32 mouse cellular contexts compared by ENCODE assay signal in the genomic region with DNA sequence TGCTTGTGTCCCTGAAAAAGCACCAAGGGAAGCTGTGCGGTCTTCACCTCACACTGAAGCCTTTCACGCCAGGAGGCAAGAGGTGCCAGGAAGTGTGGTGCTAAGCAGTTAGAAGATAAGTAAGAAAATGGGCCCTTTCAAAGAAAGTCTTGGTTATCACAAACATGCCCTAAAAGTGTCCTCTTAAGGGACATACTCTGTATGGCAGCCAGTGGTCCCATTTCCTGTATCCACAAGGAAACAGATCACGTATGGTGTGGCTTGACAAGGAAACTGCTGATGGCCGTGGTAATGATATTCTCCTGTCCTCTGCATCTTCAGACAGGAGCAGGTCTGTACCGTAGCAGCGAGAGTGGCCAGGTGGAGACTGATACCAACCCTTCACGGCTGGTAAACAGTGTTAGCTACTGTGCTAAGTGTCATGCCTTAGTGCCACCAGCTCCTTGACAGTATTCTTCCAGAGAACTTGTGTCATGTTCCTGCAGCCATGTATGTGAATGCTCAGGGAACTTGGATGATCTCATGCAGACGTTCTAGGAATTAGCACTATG. TPM values are rescaled to one million over a fixed set of nuclear protein-coding genes. Genes with fewer than 3 reads are reported as not detected.
DNase-seq lines count a peak whose midpoint lies in the region; ATAC-seq and TF ChIP-seq lines count a peak whose summit lies in the region.
"Had no signal": no experiment of that assay in that cellular context is flagged by ENCODE, and none has a peak within 500 bp of the region (broad histone marks: within the 10 kb centered on the region; RNA-seq: fewer than 3 reads in every experiment).

No protein-coding gene starts in this region.

- H3K9ac ChIP-seq in midbrain, embryonic 11.5 days (ENCODE audit: low read length): no peak overlapping the region
- no peak overlapping the region for H3K9ac ChIP-seq in midbrain, postnatal 0 days (replicated peaks; ENCODE audit: low read length, poor library complexity, severe bottlenecking)
- H3K9ac ChIP-seq in liver, embryonic 15.5 days: no peak overlapping the region
- H3K9ac ChIP-seq in stomach, postnatal 0 days (ENCODE audit: low read length): no peak overlapping the region
- H3K9ac ChIP-seq: forebrain, embryonic 13.5 days; hindbrain, embryonic 12.5 days; limb, embryonic 13.5 days; neural tube, embryonic 15.5 days; stomach, embryonic 15.5 days had no signal

- no peak overlapping the region for H3K4me3 ChIP-seq in midbrain, embryonic 11.5 days (ENCODE audit: low read depth, low read length)
- no peak overlapping the region for H3K4me3 ChIP-seq in midbrain, postnatal 0 days (ENCODE audit: low read depth, low read length)
- no peak overlapping the region for H3K4me3 ChIP-seq in liver, embryonic 15.5 days (replicated peaks)
- no peak overlapping the region for H3K4me3 ChIP-seq in stomach, postnatal 0 days (ENCODE audit: low read depth, low read length)
- H3K4me3 ChIP-seq: forebrain, embryonic 13.5 days; hindbrain, embryonic 12.5 days; limb, embryonic 13.5 days; neural tube, embryonic 15.5 days; stomach, embryonic 15.5 days had no signal

- no peaks in the 10 kb centered on the region for H3K9me3 ChIP-seq in midbrain, embryonic 11.5 days (ENCODE audit: control insufficient read depth, low read length)
- H3K9me3 ChIP-seq in midbrain, postnatal 0 days (ENCODE audit: low read length): no peaks in the 10 kb centered on the region
- H3K9me3 ChIP-seq in liver, embryonic 15.5 days (replicated peaks): no peaks in the 10 kb centered on the region
- H3K9me3 ChIP-seq in stomach, postnatal 0 days (ENCODE audit: control insufficient read depth, low read length): no peaks in the 10 kb centered on the region
- H3K9me3 ChIP-seq: forebrain, embryonic 13.5 days; hindbrain, embryonic 12.5 days; limb, embryonic 13.5 days; neural tube, embryonic 15.5 days; stomach, embryonic 15.5 days had no signal

- peak; percentile 28 for DNase-seq in midbrain, embryonic 11.5 days (ENCODE audit: low spot score, missing footprints)
- DNase-seq in midbrain, postnatal 0 days (ENCODE audit: low spot score): no peak
- peak; percentile 12 for DNase-seq in liver
- DNase-seq in stomach, postnatal 0 days (ENCODE audit: low spot score): no peak
- no peak for DNase-seq in adrenal gland, postnatal 14 days
- DNase-seq in adrenal gland, adult 2 months: no peak
- DNase-seq: adrenal gland, adult 8-10 months; cerebellum, adult 8-10 months; cerebellum, postnatal 25 days; heart, postnatal 36 days; kidney, adult 8-10 months; layer of hippocampus, postnatal 36 days; lung, adult 2 months; lung, postnatal 14 days; midbrain, embryonic 14.5 days; retina, postnatal 1 day; right cerebral cortex, postnatal 25 days; thymus, adult 2 months; thymus, postnatal 36 days had no signal

- no peak for ATAC-seq in midbrain, embryonic 11.5 days (ENCODE audit: low FRiP score)
- ATAC-seq in midbrain, postnatal 0 days (ENCODE audit: low FRiP score): no peak
- ATAC-seq in liver, embryonic 15.5 days (ENCODE audit: insufficient read depth): no peak
- peak; percentile 19; the same call in 1 of the 2 replicates for ATAC-seq in stomach, postnatal 0 days (ENCODE audit: low FRiP score, low TSS enrichment)
- ATAC-seq: activated CD4-positive, CD25-positive, alpha-beta regulatory T cell, adult 4 months; CD4-positive, CD25-positive, alpha-beta regulatory T cell, adult 4 months; forebrain, embryonic 13.5 days; intestine, embryonic 16.5 days had no signal

- peaks cover 7% of the 10 kb centered on the region for H3K4me1 ChIP-seq in midbrain, embryonic 11.5 days (ENCODE audit: control insufficient read depth, insufficient read depth, low read length)
- peaks cover 5% of the 10 kb centered on the region for H3K4me1 ChIP-seq in midbrain, postnatal 0 days (ENCODE audit: insufficient read depth, low read length)
- peaks cover 44% of the 10 kb centered on the region for H3K4me1 ChIP-seq in liver, embryonic 15.5 days (replicated peaks)
- no peaks in the 10 kb centered on the region for H3K4me1 ChIP-seq in stomach, postnatal 0 days (replicated peaks; ENCODE audit: control insufficient read depth, insufficient read depth)

- no peak for TF ChIP-seq CTCF in midbrain, postnatal 0 days (IDR thresholded peaks at IDR 0.05)
- no peak for TF ChIP-seq CTCF in stomach, postnatal 0 days (IDR thresholded peaks at IDR 0.05; ENCODE audit: low read depth)

- TF ChIP-seq EP300 in stomach, postnatal 0 days (optimal IDR thresholded peaks at IDR 0.05): no peak

- WGBS in midbrain, embryonic 11.5 days: 89% methylated on average over 8 of the region's 8 CpGs
- 90% methylated on average over 8 of the region's 8 CpGs for WGBS in midbrain, postnatal 0 days
- 31% methylated on average over 8 of the region's 8 CpGs for WGBS in liver, embryonic 15.5 days (ENCODE audit: insufficient replicate concordance)
- WGBS in stomach, postnatal 0 days: 77% methylated on average over 8 of the region's 8 CpGs

- H3K4me2 ChIP-seq in midbrain, embryonic 11.5 days: no peak overlapping the region
- H3K4me2 ChIP-seq in midbrain, postnatal 0 days (ENCODE audit: low read depth, low read length, poor library complexity, severe bottlenecking): no peak overlapping the region
- H3K4me2 ChIP-seq in liver, embryonic 15.5 days: no peak overlapping the region
- no peak overlapping the region for H3K4me2 ChIP-seq in stomach, postnatal 0 days (replicated peaks; ENCODE audit: low read depth)
- H3K4me2 ChIP-seq: forebrain, embryonic 13.5 days; hindbrain, embryonic 12.5 days; limb, embryonic 13.5 days; neural tube, embryonic 15.5 days; stomach, embryonic 15.5 days had no signal

- H3K36me3 ChIP-seq in midbrain, embryonic 11.5 days (ENCODE audit: control insufficient read depth, insufficient read depth, low read length): peaks cover 9% of the 10 kb centered on the region; the same call in 1 of the 2 replicates
- H3K36me3 ChIP-seq in midbrain, postnatal 0 days (ENCODE audit: insufficient read depth, low read length): peaks cover 13% of the 10 kb centered on the region
- peaks cover 37% of the 10 kb centered on the region for H3K36me3 ChIP-seq in liver, embryonic 15.5 days (replicated peaks)
- H3K36me3 ChIP-seq in stomach, postnatal 0 days (ENCODE audit: control insufficient read depth, insufficient read depth, low read length): peaks cover 19% of the 10 kb centered on the region; the same call in 1 of the 2 replicates

- no peak overlapping the region for H3K27ac ChIP-seq in midbrain, embryonic 11.5 days (ENCODE audit: low read depth, low read length)
- H3K27ac ChIP-seq in midbrain, postnatal 0 days (ENCODE audit: low read depth, low read length): no peak overlapping the region
- H3K27ac ChIP-seq in liver, embryonic 15.5 days (replicated peaks): peak overlapping the region; percentile 48
- H3K27ac ChIP-seq in stomach, postnatal 0 days (replicated peaks): no peak overlapping the region
- H3K27ac ChIP-seq: forebrain, embryonic 13.5 days; hindbrain, embryonic 12.5 days; kidney, postnatal 0 days; limb, embryonic 13.5 days; neural tube, embryonic 15.5 days; stomach, embryonic 15.5 days had no signal

- no peaks in the 10 kb centered on the region for H3K27me3 ChIP-seq in midbrain, embryonic 11.5 days (ENCODE audit: control insufficient read depth, insufficient read depth, low read length)
- H3K27me3 ChIP-seq in midbrain, postnatal 0 days (ENCODE audit: insufficient read depth, low read length): no peaks in the 10 kb centered on the region
- no peaks in the 10 kb centered on the region for H3K27me3 ChIP-seq in liver, embryonic 15.5 days
- no peaks in the 10 kb centered on the region for H3K27me3 ChIP-seq in stomach, postnatal 0 days (ENCODE audit: control insufficient read depth, insufficient read depth, low read length)
- H3K27me3 ChIP-seq: forebrain, embryonic 13.5 days; hindbrain, embryonic 12.5 days; limb, embryonic 13.5 days; neural tube, embryonic 15.5 days; stomach, embryonic 15.5 days had no signal

RNA-seq across cellular contexts. Expression of gene Gtf2a2, which starts 2.5 kb away (rescaled TPM):
- polyA plus RNA-seq in midbrain, embryonic 11.5 days (2014; fragmentation: Nextera tagmentation; extraction: Ambion mirVana): 221 TPM in 2 replicates
- total RNA-seq in midbrain, postnatal 0 days (2014; rRNA removed): 104 and 116 TPM in 2 replicates
- 213 and 236 TPM in 2 replicates for polyA plus RNA-seq in midbrain, postnatal 0 days (2015; fragmentation: Nextera tagmentation; extraction: Ambion mirVana)
- 112 and 115 TPM in 2 replicates for polyA plus RNA-seq in liver, embryonic 15.5 days (2015; fragmentation: Nextera tagmentation; extraction: Ambion mirVana)
- 159 and 160 TPM in 2 replicates for polyA plus RNA-seq in stomach, postnatal 0 days (2015; fragmentation: Nextera tagmentation; extraction: Ambion mirVana)
- total RNA-seq in adrenal gland, postnatal 14 days (2021): 76.2 and 84.8 TPM in 2 replicates
- total RNA-seq in adrenal gland, adult 2 months (2021): 10 to 100 TPM; 63.1 to 70.9 TPM
- polyA plus RNA-seq in adrenal gland, adult 2 months (2012; rRNA removed): 11.8 and 16.3 TPM in 2 replicates

RNA-seq across cellular contexts. Expression of gene Bnip2, which starts 20.6 kb away (rescaled TPM):
- 131 and 136 TPM in 2 replicates for polyA plus RNA-seq in midbrain, embryonic 11.5 days (2014; fragmentation: Nextera tagmentation; extraction: Ambion mirVana)
- total RNA-seq in midbrain, postnatal 0 days (2014; rRNA removed): 41.5 and 63.6 TPM in 2 replicates
- 45.9 and 48.0 TPM in 2 replicates for polyA plus RNA-seq in midbrain, postnatal 0 days (2015; fragmentation: Nextera tagmentation; extraction: Ambion mirVana)
- polyA plus RNA-seq in liver, embryonic 15.5 days (2015; fragmentation: Nextera tagmentation; extraction: Ambion mirVana): 42.7 and 43.5 TPM in 2 replicates
- 59.2 and 65.6 TPM in 2 replicates for polyA plus RNA-seq in stomach, postnatal 0 days (2015; fragmentation: Nextera tagmentation; extraction: Ambion mirVana)
- total RNA-seq in adrenal gland, postnatal 14 days (2021): 97.8 and 100 TPM in 2 replicates
- total RNA-seq in adrenal gland, adult 2 months (2021): 100 to 1,000 TPM in 1 of 2 experiments, 10 to 100 TPM in 1; 91.1 to 109 TPM
- 17.1 and 20.0 TPM in 2 replicates for polyA plus RNA-seq in adrenal gland, adult 2 months (2012; rRNA removed)

RNA-seq across cellular contexts. Expression of gene Gcnt3, which starts 28.1 kb away (rescaled TPM):
- not detected in 2 replicates for polyA plus RNA-seq in midbrain, embryonic 11.5 days (2014; fragmentation: Nextera tagmentation; extraction: Ambion mirVana)
- 0.22 TPM in 1 of 2 replicates, not detected in the other for total RNA-seq in midbrain, postnatal 0 days (2014; rRNA removed)
- polyA plus RNA-seq in midbrain, postnatal 0 days (2015; fragmentation: Nextera tagmentation; extraction: Ambion mirVana): 0.04 TPM in 1 of 2 replicates, not detected in the other
- not detected in 2 replicates for polyA plus RNA-seq in liver, embryonic 15.5 days (2015; fragmentation: Nextera tagmentation; extraction: Ambion mirVana)
- polyA plus RNA-seq in stomach, postnatal 0 days (2015; fragmentation: Nextera tagmentation; extraction: Ambion mirVana): 76.2 and 81.1 TPM in 2 replicates
- not detected in 2 replicates for total RNA-seq in adrenal gland, postnatal 14 days (2021)
- under 1 TPM in 1 of 2 experiments, not detected in 1; 0.07 TPM for total RNA-seq in adrenal gland, adult 2 months (2021)
- polyA plus RNA-seq in adrenal gland, adult 2 months (2012; rRNA removed): not detected in 2 replicates
- total RNA-seq: adrenal gland, adult 8-10 months; gastrocnemius, postnatal 4 days; heart, postnatal 36 days; layer of hippocampus, postnatal 36 days; left cerebral cortex, postnatal 10 days had no signal
- polyA plus RNA-seq: activated CD4-positive, CD25-positive, alpha-beta regulatory T cell, adult 4 months; CD4-positive, CD25-positive, alpha-beta regulatory T cell, adult 4 months; embryonic facial prominence, embryonic 11.5 days; forebrain, embryonic 13.5 days; hindbrain, embryonic 12.5 days; lung, adult 2 months; midbrain, embryonic 14.5 days; neural tube, embryonic 15.5 days; thymus, adult 2 months had no signal

Comparison
In these comparisons a context has a peak if more than half of its experiments do, and no peak if none do; other contexts are left out.
1. DNase-seq: peak in midbrain, embryonic 11.5 days (single experiment) and liver (single experiment); none in midbrain, postnatal 0 days (single experiment), stomach, postnatal 0 days (single experiment), adrenal gland, postnatal 14 days (single experiment) and adrenal gland, adult 2 months (single experiment).
2. RNA of gene Gcnt3, which starts 28.1 kb away (polyA plus RNA-seq): 76.2 to 81.1 TPM in stomach, postnatal 0 days; not detected in liver, embryonic 15.5 days, not detected in midbrain, embryonic 11.5 days, 0.04 TPM in midbrain, postnatal 0 days and not detected in adrenal gland, adult 2 months; every median in the first group is over 10 times any median in the second.